Mouse (Mus musculus): ENCODE results near the gene Cd27.
"Not testable (repeated sequence)": the region's sequence is repeated elsewhere in the genome, so short reads cannot be mapped to it uniquely, and the experiment has no call there.

The Cd27 gene

GRCm38 (mm10) chr6:125236782-125237181 is at the start of gene Cd27:
Cd27 (minus strand) TSS chr6:125237010.
- no peak for DNase-seq

- DNase-seq = no peak
Measured at GRCm38 (mm10) chr6:125285890-125286289, 49.1 kb upstream of the Cd27 start, which contains the start of gene Tuba3a. Tuba3a (minus strand) TSS chr6:125286042.

- no peak for DNase-seq
Measured at GRCm38 (mm10) chr6:125284751-125285150, 47.9 kb upstream of the Cd27 start.

- no peak for DNase-seq
Measured at GRCm38 (mm10) chr6:125284250-125284649, 47.4 kb upstream of the Cd27 start.

GRCm38 (mm10) chr6:125282721-125283120 is 45.9 kb upstream of the Cd27 start:
- not testable (repeated sequence) for DNase-seq

GRCm38 (mm10) chr6:125279729-125280128 is 42.9 kb upstream of the Cd27 start:
- DNase-seq = no peak

GRCm38 (mm10) chr6:125274841-125275563 is 38.2 kb upstream of the Cd27 start:
- peak; percentile 79 for DNase-seq

- DNase-seq = no peak
Measured at GRCm38 (mm10) chr6:125272228-125272785, 35.5 kb upstream of the Cd27 start.

- DNase-seq = peak; percentile 96
Measured at GRCm38 (mm10) chr6:125271455-125272227, 34.8 kb upstream of the Cd27 start.

- DNase-seq = no peak
Measured at GRCm38 (mm10) chr6:125268799-125269198, 32.0 kb upstream of the Cd27 start.

- DNase-seq = no peak
Measured at GRCm38 (mm10) chr6:125267469-125267868, 30.7 kb upstream of the Cd27 start.

GRCm38 (mm10) chr6:125266600-125266999 is 29.8 kb upstream of the Cd27 start:
- not testable (repeated sequence) for DNase-seq

- no peak for DNase-seq
Measured at GRCm38 (mm10) chr6:125266091-125266490, 29.3 kb upstream of the Cd27 start.

- no peak for DNase-seq
Measured at GRCm38 (mm10) chr6:125265239-125265638, 28.4 kb upstream of the Cd27 start.

- DNase-seq = no peak
Measured at GRCm38 (mm10) chr6:125264219-125264618, 27.4 kb upstream of the Cd27 start.

GRCm38 (mm10) chr6:125260006-125260555 is 23.3 kb upstream of the Cd27 start:
- no peak for DNase-seq

- no peak for DNase-seq
Measured at GRCm38 (mm10) chr6:125256222-125256966, 19.6 kb upstream of the Cd27 start.

- no peak for DNase-seq
Measured at GRCm38 (mm10) chr6:125255516-125256044, 18.8 kb upstream of the Cd27 start.

- DNase-seq = no peak
Measured at GRCm38 (mm10) chr6:125253863-125254715, 17.3 kb upstream of the Cd27 start.

- no peak for DNase-seq
Measured at GRCm38 (mm10) chr6:125252711-125253110, 15.9 kb upstream of the Cd27 start.

- no peak for DNase-seq
Measured at GRCm38 (mm10) chr6:125252285-125252684, 15.5 kb upstream of the Cd27 start.

Data from lung, postnatal 10 days (tissue).